Mouse (Mus musculus) megakaryocyte, embryonic 14.5 days (primary cell): ENCODE results near the gene Sass6.

Experiments
- FLI1 ChIP-seq: IDR thresholded peaks from 2 replicates; pipeline ENCODE4 v1.6.1; 2012; ENCODE audit warnings: low read length, inconsistent platforms, mixed read lengths
- GATA1 ChIP-seq: IDR thresholded peaks from 3 replicates; pipeline ENCODE4 v1.6.1; 2012; ENCODE audit warnings: mixed read lengths, low read length, inconsistent platforms, borderline replicate concordance

- no peak for TF ChIP-seq GATA1
- TF ChIP-seq FLI1, result no peak
Measured at GRCm38 (mm10) chr3:116631459-116631858, 36.7 kb downstream of the Sass6 start.
